Mouse (Mus musculus): ENCODE measurements around the gene Pkmyt1.

DNA sequence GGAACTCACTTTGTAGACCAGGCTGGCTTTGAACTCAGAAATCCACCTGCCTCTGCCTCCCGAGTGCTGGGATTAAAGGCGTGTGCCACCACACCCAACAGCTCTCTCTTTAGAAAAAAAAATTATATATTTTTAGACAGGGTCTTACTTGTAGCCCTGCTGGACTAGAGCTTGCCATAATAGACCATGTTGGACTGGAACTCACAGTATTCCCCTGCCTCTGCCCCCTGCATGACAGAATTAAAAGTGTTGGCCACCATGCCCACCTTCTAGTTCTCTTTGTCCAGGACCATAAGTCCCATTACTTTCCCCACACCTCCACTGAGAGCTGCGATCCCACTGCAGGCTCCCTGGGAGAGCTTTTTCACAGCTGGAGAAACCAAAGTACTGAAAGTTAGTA is 21.3 kb downstream of the Pkmyt1 start:
- TF ChIP-seq CTCF (conservative IDR thresholded peaks at IDR 0.05; ENCODE audit: insufficient read depth, insufficient read length, low read depth, low read length) (no peak), POLR2A (IDR thresholded peaks at IDR 0.05; ENCODE audit: low read depth, low read length) (no peak)

All from kidney, adult 2 months (tissue).